Mouse (Mus musculus) embryonic facial prominence, embryonic 14.5 days (tissue): ENCODE measurements at regions not wholly inside any gene's neighbourhood (a gene's known extent, or its start where the extent isn't known, plus 50 kb on each side); places are given as distances from the start of the nearest gene placed in this dataset.

ENCODE experiments used
- ATAC-seq: fragments of 200-750 bp; cut with Nextera tagmentation; 2 replicates; pipeline ENCODE4 v1.8.0; 2017; ENCODE audit warnings: low read depth, moderate number of reproducible peaks, moderate TSS enrichment
- DNase-seq: peaks from one replicate; pipeline ENCODE4 v3.0.0-alpha.2; 2015; ENCODE audit warnings: low spot score
- H3K27ac ChIP-seq: fragments of 300-500 bp; sonication (generic); replicated peaks from 2 replicates; pipeline ENCODE4 v1.5.1; 2014; ENCODE audit warnings: low read depth, mild to moderate bottlenecking, low read length, moderate library complexity
- H3K27me3 ChIP-seq: fragments of 300-500 bp; sonication (generic); replicated peaks from 2 replicates; pipeline ENCODE4 v1.6.1; 2014; ENCODE audit warnings: low read length; ENCODE audit not compliant: control insufficient read depth, insufficient read depth
- H3K36me3 ChIP-seq: fragments of 300-500 bp; sonication (generic); 2 replicates; pipeline ENCODE4 v1.6.1; 2014; ENCODE audit warnings: low read length, mixed read lengths; ENCODE audit not compliant: control insufficient read depth, insufficient read depth
- H3K4me1 ChIP-seq: fragments of 300-500 bp; sonication (generic); 2 replicates; pipeline ENCODE4 v1.6.1; 2014; ENCODE audit warnings: antibody characterized with exemption, low read length; ENCODE audit not compliant: control insufficient read depth, insufficient read depth
- H3K4me2 ChIP-seq: fragments of 300-500 bp; sonication (generic); 2 replicates; pipeline ENCODE4 v1.6.1; 2014; ENCODE audit warnings: low read depth, mild to moderate bottlenecking, low read length, moderate library complexity, mixed read lengths
- H3K4me3 ChIP-seq: fragments of 300-500 bp; sonication (generic); 2 replicates; pipeline ENCODE4 v1.5.1; 2014; ENCODE audit warnings: low read depth, mild to moderate bottlenecking, low read length
- H3K9ac ChIP-seq: fragments of 300-500 bp; sonication (generic); 2 replicates; pipeline ENCODE4 v1.6.1; 2014; ENCODE audit warnings: low read depth, mild to moderate bottlenecking, low read length, moderate library complexity, mixed read lengths
- H3K9me3 ChIP-seq: fragments of 300-500 bp; sonication (generic); 2 replicates; pipeline ENCODE4 v1.6.1; 2016; ENCODE audit warnings: low read length; ENCODE audit not compliant: control insufficient read depth
- WGBS: fragments of 180-500 bp; shearing (Covaris S2); extraction: QIAGEN DNeasy Blood & Tissue Kit; methylation state at CpG from one replicate; pipeline ENCODE4 v1.1.7; 2014; 5-methylcytosine and 5-hydroxymethylcytosine counted together

- Histone ChIP-seq H3K4me2 (no peak overlapping the region), H3K4me3 (no peak overlapping the region), H3K9ac (no peak overlapping the region), H3K4me1 (0 out of 2 replicates have a peak, but pooled peaks cover 3% of the 10 kb centered on the region), H3K36me3 (no peaks in the 10 kb centered on the region), H3K9me3 (no peaks in the 10 kb centered on the region), H3K27ac (no peak overlapping the region), H3K27me3 (no peaks in the 10 kb centered on the region)
- DNase-seq (no peak), ATAC-seq (no peak)
- WGBS = 81% methylated on average over 9 of the region's 9 CpGs
Measured at GRCm38 (mm10) chr12:54549659-54550058, 106.7 kb downstream of the Sptssa start.

DNA sequence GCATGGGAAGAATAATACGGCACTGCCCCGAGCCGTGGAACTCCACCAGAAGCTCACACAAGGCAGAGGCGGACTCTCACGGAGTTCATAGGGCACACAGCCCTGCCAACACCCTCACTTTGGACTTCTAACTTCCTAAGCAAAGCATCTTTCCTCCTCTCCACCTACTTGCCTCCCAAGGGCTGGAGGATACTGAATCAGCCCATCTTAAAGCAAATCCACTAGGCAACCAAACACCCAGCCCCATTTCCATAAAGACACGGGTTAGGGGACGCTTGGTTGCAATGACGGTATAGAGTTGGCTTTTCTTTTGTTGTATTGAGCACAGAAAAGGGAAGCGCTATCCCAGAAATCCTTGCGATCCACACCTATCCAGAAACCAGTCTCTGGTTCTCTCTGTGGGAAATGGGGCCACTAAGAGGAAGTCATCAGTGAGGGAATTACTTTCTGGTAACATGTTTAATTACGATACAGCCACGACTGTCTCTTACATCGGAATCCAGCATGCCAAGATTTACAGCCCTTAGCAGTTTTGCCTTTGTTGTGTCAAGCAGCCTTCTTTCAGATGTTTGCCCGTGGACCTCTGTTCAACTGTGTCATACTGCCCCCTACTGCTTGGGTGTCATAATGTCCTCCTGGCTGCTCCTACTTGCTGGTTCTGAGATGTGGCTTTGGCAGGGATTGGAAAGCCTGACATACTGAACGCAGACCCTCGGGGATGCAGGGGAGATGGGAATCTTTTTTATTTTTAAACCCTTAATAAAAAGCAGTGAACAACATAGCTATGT is 110.4 kb downstream of the Sptssa start:
- Histone ChIP-seq H3K27ac (no peak overlapping the region), H3K27me3 (no peaks in the 10 kb centered on the region), H3K9me3 (no peaks in the 10 kb centered on the region), H3K36me3 (no peaks in the 10 kb centered on the region), H3K4me3 (no peak overlapping the region), H3K4me2 (peak overlapping the region; percentile 13; the same call in 1 of the 2 replicates), H3K9ac (no peak overlapping the region), H3K4me1 (0 out of 2 replicates have a peak, but pooled peaks cover 3% of the 10 kb centered on the region)
- DNase-seq (peak; percentile 87), ATAC-seq (peak; percentile 76; the same call in 1 of the 2 replicates)
- 38% methylated on average over 16 of the region's 16 CpGs for WGBS

DNA sequence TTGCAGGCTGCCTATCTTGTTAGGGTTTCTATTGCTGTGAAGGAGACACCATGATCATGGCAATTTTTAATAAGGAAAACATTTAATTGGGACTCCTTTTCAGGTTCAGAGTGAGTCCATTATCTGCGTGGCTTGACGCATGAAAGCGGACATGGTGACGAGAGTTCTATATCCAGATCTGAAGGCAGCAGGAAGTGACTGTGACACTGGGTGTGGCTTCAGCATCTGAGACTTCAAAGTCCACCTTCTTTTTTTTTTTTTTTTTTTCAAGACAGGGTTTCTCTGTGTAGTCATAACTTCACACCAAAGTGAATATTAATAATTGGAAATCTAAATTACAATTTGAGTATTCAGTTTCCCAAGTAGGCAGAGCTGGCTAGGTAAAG is 118.1 kb downstream of the Sptssa start:
- DNase-seq = no peak
- no peak overlapping the region for H3K27ac ChIP-seq

GRCm38 (mm10) chr12:54537690-54538319 is 118.6 kb downstream of the Sptssa start:
- Histone ChIP-seq H3K4me1 (0 out of 2 replicates have a peak, but pooled peaks cover 5% of the 10 kb centered on the region), H3K9ac (no peak overlapping the region), H3K9me3 (no peaks in the 10 kb centered on the region), H3K4me2 (no peak overlapping the region), H3K4me3 (no peak overlapping the region), H3K27me3 (no peaks in the 10 kb centered on the region), H3K27ac (no peak overlapping the region), H3K36me3 (no peaks in the 10 kb centered on the region)
- WGBS = 85% methylated on average over 7 of the region's 7 CpGs
- ATAC-seq = no peak
- DNase-seq = no peak

More for the DNA sequence above, 118.1 kb downstream of the Sptssa start:
- WGBS = 85% methylated on average over 4 of the region's 4 CpGs
- no peak overlapping the region for H3K4me3 ChIP-seq
- H3K4me1 ChIP-seq = 0 out of 2 replicates have a peak, but pooled peaks cover 5% of the 10 kb centered on the region
- no peak overlapping the region for H3K4me2 ChIP-seq
- no peaks in the 10 kb centered on the region for H3K27me3 ChIP-seq
- no peaks in the 10 kb centered on the region for H3K9me3 ChIP-seq
- no peak overlapping the region for H3K9ac ChIP-seq
- no peaks in the 10 kb centered on the region for H3K36me3 ChIP-seq
- no peak for ATAC-seq

- peak; percentile 45 for DNase-seq
- peak; percentile 47; the same call in 1 of the 2 replicates for ATAC-seq
Measured at GRCm38 (mm10) chr12:54537022-54537421, 119.4 kb downstream of the Sptssa start.

DNA sequence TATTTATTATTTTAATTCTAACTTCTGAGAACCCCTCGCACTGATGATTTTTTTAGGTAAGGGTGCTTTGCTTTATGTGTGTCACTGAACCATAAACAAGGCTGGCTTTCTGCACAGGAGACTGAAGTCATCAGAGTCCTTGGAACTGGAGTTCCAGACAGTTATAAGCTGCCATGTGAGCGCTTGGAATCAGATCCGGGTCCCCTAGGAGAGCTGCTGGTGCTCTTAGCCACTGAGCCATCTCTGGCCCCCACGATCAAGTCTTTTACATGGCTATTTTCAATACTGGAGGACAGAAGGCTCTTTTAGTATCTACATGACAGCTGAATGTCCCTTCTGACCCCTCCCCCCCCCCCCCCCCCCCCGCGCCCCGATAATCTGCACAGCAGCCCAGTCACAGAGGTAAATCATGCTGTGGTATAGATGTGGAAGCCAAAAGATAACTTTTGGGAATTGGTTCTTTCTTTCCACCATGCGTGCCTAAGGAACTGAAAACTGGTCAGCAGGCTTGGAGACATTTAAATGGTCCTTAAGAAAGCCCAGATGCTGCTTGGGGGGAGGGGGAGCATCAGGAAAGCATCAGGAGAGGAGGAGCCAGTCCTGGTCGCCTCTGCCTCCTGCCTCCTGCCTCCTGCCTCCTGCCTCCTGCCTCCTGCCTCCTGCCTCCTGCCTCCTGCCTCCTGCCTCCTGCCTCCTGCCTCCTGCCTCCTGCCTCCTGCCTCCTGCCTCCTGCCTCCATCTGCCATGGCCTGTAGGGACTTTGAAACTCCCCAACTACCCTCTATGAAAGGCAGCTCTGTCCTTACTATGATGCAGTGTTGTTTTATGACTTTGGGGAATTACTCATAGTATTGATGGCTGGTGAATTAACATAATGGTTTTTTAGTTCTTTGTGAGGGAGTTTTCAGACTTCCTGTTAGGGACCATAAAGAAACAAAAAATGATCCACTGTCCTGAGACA is 120.5 kb downstream of the Sptssa start:
- H3K36me3 ChIP-seq = no peaks in the 10 kb centered on the region
- DNase-seq (peak; percentile 14), ATAC-seq (no peak)
- 47% methylated on average over 6 of the region's 9 CpGs for WGBS
- no peaks in the 10 kb centered on the region for H3K9me3 ChIP-seq
- no peak overlapping the region for H3K4me3 ChIP-seq
- no peak overlapping the region for H3K4me2 ChIP-seq
- H3K27ac ChIP-seq = no peak overlapping the region
- no peaks in the 10 kb centered on the region for H3K27me3 ChIP-seq
- H3K4me1 ChIP-seq = 0 out of 2 replicates have a peak, but pooled peaks cover 5% of the 10 kb centered on the region
- H3K9ac ChIP-seq = no peak overlapping the region

More at GRCm38 (mm10) chr12:54537022-54537421, 119.4 kb downstream of the Sptssa start:
- H3K27ac ChIP-seq = no peak overlapping the region
- H3K4me3 ChIP-seq = no peak overlapping the region
- H3K4me2 ChIP-seq = no peak overlapping the region
- 0 out of 2 replicates have a peak, but pooled peaks cover 5% of the 10 kb centered on the region for H3K4me1 ChIP-seq
- 57% methylated on average over 7 of the region's 7 CpGs for WGBS
- no peaks in the 10 kb centered on the region for H3K36me3 ChIP-seq
- no peak overlapping the region for H3K9ac ChIP-seq
- H3K27me3 ChIP-seq = no peaks in the 10 kb centered on the region
- no peaks in the 10 kb centered on the region for H3K9me3 ChIP-seq

DNA sequence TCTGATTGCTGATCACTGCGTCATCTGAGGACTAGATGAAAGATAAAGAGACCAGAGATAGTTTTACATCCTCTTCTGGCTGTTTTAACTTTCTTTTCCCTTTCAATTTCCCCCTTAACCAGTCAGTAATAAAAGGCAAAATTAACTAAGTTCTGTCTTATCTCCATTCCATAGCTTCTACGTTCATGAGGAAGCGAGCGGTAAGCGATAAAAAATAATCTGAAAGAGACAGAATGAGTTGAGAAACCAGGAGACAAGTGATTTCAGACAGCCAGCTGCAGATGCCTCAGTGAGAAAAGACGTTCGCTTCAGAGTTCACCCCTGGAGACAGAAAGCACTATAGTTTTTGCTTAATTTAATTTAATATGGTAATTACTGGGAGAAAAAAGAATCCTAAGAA is 121.5 kb downstream of the Sptssa start:
- no peaks in the 10 kb centered on the region for H3K27me3 ChIP-seq
- no peak overlapping the region for H3K4me3 ChIP-seq
- H3K9me3 ChIP-seq = no peaks in the 10 kb centered on the region
- no peak overlapping the region for H3K9ac ChIP-seq
- 0 out of 2 replicates have a peak, but pooled peaks cover 5% of the 10 kb centered on the region for H3K4me1 ChIP-seq
- H3K36me3 ChIP-seq = no peaks in the 10 kb centered on the region
- H3K27ac ChIP-seq = no peak overlapping the region
- WGBS = 51% methylated on average over 7 of the region's 7 CpGs
- ATAC-seq (no peak), DNase-seq (no peak)
- no peak overlapping the region for H3K4me2 ChIP-seq

DNA sequence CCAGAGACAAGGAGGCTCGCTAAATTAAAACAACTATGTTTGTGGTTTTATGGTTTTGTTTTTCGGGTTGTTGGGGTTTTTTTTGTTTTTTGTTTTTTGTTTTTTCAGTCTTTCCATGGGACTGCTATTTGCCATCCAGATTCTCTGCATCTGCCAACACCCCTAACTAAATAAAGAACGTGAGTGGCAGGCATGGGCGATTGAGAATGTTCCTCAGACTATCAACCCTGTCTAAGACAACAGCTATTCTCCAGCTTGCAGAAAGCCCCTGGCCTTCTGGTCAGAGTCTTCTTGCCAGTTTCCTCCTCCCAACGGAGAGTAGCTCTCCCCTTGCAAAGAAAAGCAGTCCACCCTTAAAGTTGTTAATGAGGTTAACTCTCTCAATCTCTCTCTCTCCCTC is 123.2 kb downstream of the Sptssa start:
- ATAC-seq (no peak), DNase-seq (no peak)
- H3K27ac ChIP-seq = no peak overlapping the region
- H3K36me3 ChIP-seq = no peaks in the 10 kb centered on the region
- no peaks in the 10 kb centered on the region for H3K27me3 ChIP-seq
- H3K9ac ChIP-seq = no peak overlapping the region
- 43% methylated on average over 5 of the region's 5 CpGs for WGBS
- no peaks in the 10 kb centered on the region for H3K9me3 ChIP-seq
- no peak overlapping the region for H3K4me2 ChIP-seq
- H3K4me3 ChIP-seq = no peak overlapping the region
- 0 out of 2 replicates have a peak, but pooled peaks cover 5% of the 10 kb centered on the region for H3K4me1 ChIP-seq
